Mouse (Mus musculus) forebrain, embryonic 11.5 days (tissue): ENCODE data around the gene Itpr2. TPM values are rescaled to one million over a fixed set of nuclear protein-coding genes. Genes with fewer than 3 reads are reported as not detected.

Source experiments
- ATAC-seq: fragments of 200-750 bp; cut with Nextera tagmentation; replicated peaks from 2 replicates; pipeline ENCODE4 v1.8.0; 2017; ENCODE audit warnings: moderate TSS enrichment; ENCODE audit not compliant: low FRiP score
- DNase-seq: peaks from one replicate; pipeline ENCODE4 v3.0.0-alpha.2; 2017; ENCODE audit warnings: low spot score
- H3K27ac ChIP-seq: fragments of 300-500 bp; sonication (generic); 2 replicates; pipeline ENCODE4 v1.5.1; 2014; ENCODE audit warnings: low read depth, low read length
- H3K27me3 ChIP-seq: fragments of 300-500 bp; sonication (generic); 2 replicates; pipeline ENCODE4 v1.6.1; 2014; ENCODE audit warnings: mild to moderate bottlenecking, low read length, mixed read lengths; ENCODE audit not compliant: control insufficient read depth, insufficient read depth
- H3K36me3 ChIP-seq: fragments of 300-500 bp; sonication (generic); 2 replicates; pipeline ENCODE4 v1.6.1; 2014; ENCODE audit warnings: mild to moderate bottlenecking, low read length, moderate library complexity, mixed read lengths; ENCODE audit not compliant: control insufficient read depth, insufficient read depth
- H3K4me1 ChIP-seq: fragments of 300-500 bp; sonication (generic); replicated peaks from 2 replicates; pipeline ENCODE4 v1.6.1; 2014; ENCODE audit warnings: low read length, mixed read lengths; ENCODE audit not compliant: control insufficient read depth, insufficient read depth
- H3K4me2 ChIP-seq: fragments of 300-500 bp; sonication (generic); 2 replicates; pipeline ENCODE4 v1.6.1; 2014; ENCODE audit warnings: low read depth, mild to moderate bottlenecking, low read length, moderate library complexity, mixed read lengths; ENCODE audit not compliant: severe bottlenecking
- H3K4me3 ChIP-seq: fragments of 300-500 bp; sonication (generic); 2 replicates; pipeline ENCODE4 v1.5.1; 2014; ENCODE audit warnings: low read depth, low read length
- H3K9ac ChIP-seq: fragments of 300-500 bp; sonication (generic); 2 replicates; pipeline ENCODE4 v1.6.1; 2014; ENCODE audit warnings: low read length
- H3K9me3 ChIP-seq: fragments of 300-500 bp; sonication (generic); 2 replicates; pipeline ENCODE4 v1.6.1; 2016; ENCODE audit warnings: low read length, mixed read lengths; ENCODE audit not compliant: control insufficient read depth
- WGBS: fragments of 180-500 bp; shearing (Covaris S2); extraction: QIAGEN DNeasy Blood & Tissue Kit; methylation state at CpG from one replicate; pipeline ENCODE4 v1.1.7; 2014; 5-methylcytosine and 5-hydroxymethylcytosine counted together
- polyA plus RNA-seq: library from polyadenylated mRNA; unstranded; fragments of >200 nt; fragmentation: Nextera tagmentation; extraction: Ambion mirVana; gene quantifications from 2 replicates; pipeline ENCODE4 v1.2.1, GENCODE M21; 2014

Gene Itpr2
- polyA plus RNA-seq, 1 experiment from 2014 or later: 5.3 TPM

- Histone ChIP-seq H3K9me3 (no peaks in the 10 kb centered on the region), H3K9ac (no peak overlapping the region), H3K4me1 (no peaks in the 10 kb centered on the region), H3K36me3 (no peaks in the 10 kb centered on the region), H3K4me2 (no peak overlapping the region), H3K4me3 (no peak overlapping the region), H3K27ac (no peak overlapping the region), H3K27me3 (no peaks in the 10 kb centered on the region)
- DNase-seq (no peak), ATAC-seq (no peak)
- WGBS: 86% methylated on average over 2 of the region's 2 CpGs
These were observed 296.9 kb downstream of the Itpr2 start for GRCm38 (mm10) chr6:146205136-146205535.

- WGBS: 80% methylated on average over 4 of the region's 4 CpGs
- no peak overlapping the region for H3K4me2 ChIP-seq
- ATAC-seq (no peak), DNase-seq (no peak)
- H3K4me1 ChIP-seq: no peaks in the 10 kb centered on the region
- H3K27me3 ChIP-seq: no peaks in the 10 kb centered on the region
- H3K4me3 ChIP-seq: no peak overlapping the region
- H3K36me3 ChIP-seq: no peaks in the 10 kb centered on the region
- H3K9me3 ChIP-seq: no peaks in the 10 kb centered on the region
- H3K9ac ChIP-seq: no peak overlapping the region
- H3K27ac ChIP-seq: no peak overlapping the region
These were observed 297.6 kb downstream of the Itpr2 start for GRCm38 (mm10) chr6:146204470-146204869.

GRCm38 (mm10) chr6:146197868-146198379 lies 304.1 kb downstream of the Itpr2 start:
- Histone ChIP-seq H3K27ac (no peak overlapping the region), H3K4me3 (no peak overlapping the region), H3K9me3 (no peaks in the 10 kb centered on the region), H3K4me2 (no peak overlapping the region), H3K4me1 (no peaks in the 10 kb centered on the region), H3K27me3 (no peaks in the 10 kb centered on the region), H3K9ac (no peak overlapping the region), H3K36me3 (no peaks in the 10 kb centered on the region)
- DNase-seq (no peak), ATAC-seq (no peak)
- WGBS: 94% methylated on average over 7 of the region's 7 CpGs

- Histone ChIP-seq H3K27me3 (no peaks in the 10 kb centered on the region), H3K9me3 (no peaks in the 10 kb centered on the region), H3K36me3 (no peaks in the 10 kb centered on the region), H3K4me1 (no peaks in the 10 kb centered on the region), H3K4me3 (no peak overlapping the region), H3K27ac (no peak overlapping the region), H3K9ac (no peak overlapping the region), H3K4me2 (no peak overlapping the region)
- no peak for DNase-seq
- 84% methylated on average over 1 of the region's 1 CpGs for WGBS
- no peak for ATAC-seq
These were observed 305.3 kb downstream of the Itpr2 start for GRCm38 (mm10) chr6:146196701-146197100.

- no peaks in the 10 kb centered on the region for H3K36me3 ChIP-seq
- no peak overlapping the region for H3K4me3 ChIP-seq
- WGBS: 90% methylated on average over 7 of the region's 7 CpGs
- no peaks in the 10 kb centered on the region for H3K27me3 ChIP-seq
- no peaks in the 10 kb centered on the region for H3K4me1 ChIP-seq
- no peak overlapping the region for H3K27ac ChIP-seq
- no peak overlapping the region for H3K9ac ChIP-seq
- DNase-seq: no peak
- H3K4me2 ChIP-seq: no peak overlapping the region
- no peaks in the 10 kb centered on the region for H3K9me3 ChIP-seq
- no peak for ATAC-seq
These were observed 306.1 kb downstream of the Itpr2 start for GRCm38 (mm10) chr6:146195854-146196457.

- no peaks in the 10 kb centered on the region for H3K4me1 ChIP-seq
- DNase-seq (no peak), ATAC-seq (no peak)
- no peak overlapping the region for H3K9ac ChIP-seq
- H3K27ac ChIP-seq: no peak overlapping the region
- H3K9me3 ChIP-seq: no peaks in the 10 kb centered on the region
- WGBS: 83% methylated on average over 5 of the region's 5 CpGs
- H3K27me3 ChIP-seq: no peaks in the 10 kb centered on the region
- no peak overlapping the region for H3K4me2 ChIP-seq
- no peak overlapping the region for H3K4me3 ChIP-seq
- no peaks in the 10 kb centered on the region for H3K36me3 ChIP-seq
These were observed 310.1 kb downstream of the Itpr2 start for GRCm38 (mm10) chr6:146191931-146192330.

- ATAC-seq: no peak
- Histone ChIP-seq H3K27ac (no peak overlapping the region), H3K9ac (no peak overlapping the region), H3K4me1 (no peaks in the 10 kb centered on the region), H3K9me3 (no peaks in the 10 kb centered on the region), H3K36me3 (no peaks in the 10 kb centered on the region), H3K27me3 (no peaks in the 10 kb centered on the region), H3K4me3 (no peak overlapping the region), H3K4me2 (no peak overlapping the region)
- 77% methylated on average over 8 of the region's 8 CpGs for WGBS
- no peak for DNase-seq
These were observed 312.0 kb downstream of the Itpr2 start for GRCm38 (mm10) chr6:146190006-146190405.

- WGBS: 93% methylated on average over 2 of the region's 2 CpGs
- DNase-seq (no peak), ATAC-seq (no peak)
- Histone ChIP-seq H3K4me3 (no peak overlapping the region), H3K4me1 (no peaks in the 10 kb centered on the region), H3K27ac (no peak overlapping the region), H3K36me3 (no peaks in the 10 kb centered on the region), H3K9me3 (no peaks in the 10 kb centered on the region), H3K4me2 (no peak overlapping the region), H3K9ac (no peak overlapping the region), H3K27me3 (no peaks in the 10 kb centered on the region)
These were observed 316.5 kb downstream of the Itpr2 start for GRCm38 (mm10) chr6:146185532-146185931.

GRCm38 (mm10) chr6:146184771-146185170 lies 317.3 kb downstream of the Itpr2 start:
- Histone ChIP-seq H3K4me3 (no peak overlapping the region), H3K4me1 (no peaks in the 10 kb centered on the region), H3K4me2 (no peak overlapping the region), H3K36me3 (no peaks in the 10 kb centered on the region), H3K9ac (no peak overlapping the region), H3K27me3 (no peaks in the 10 kb centered on the region), H3K27ac (no peak overlapping the region), H3K9me3 (no peaks in the 10 kb centered on the region)
- no peak for DNase-seq
- 90% methylated on average over 9 of the region's 9 CpGs for WGBS
- ATAC-seq: no peak
